Mouse (Mus musculus): ENCODE measurements at regions not wholly inside any gene's neighbourhood (a gene's known extent, or its start where the extent isn't known, plus 50 kb on each side); places are given as distances from the start of the nearest gene placed in this dataset.

DNA sequence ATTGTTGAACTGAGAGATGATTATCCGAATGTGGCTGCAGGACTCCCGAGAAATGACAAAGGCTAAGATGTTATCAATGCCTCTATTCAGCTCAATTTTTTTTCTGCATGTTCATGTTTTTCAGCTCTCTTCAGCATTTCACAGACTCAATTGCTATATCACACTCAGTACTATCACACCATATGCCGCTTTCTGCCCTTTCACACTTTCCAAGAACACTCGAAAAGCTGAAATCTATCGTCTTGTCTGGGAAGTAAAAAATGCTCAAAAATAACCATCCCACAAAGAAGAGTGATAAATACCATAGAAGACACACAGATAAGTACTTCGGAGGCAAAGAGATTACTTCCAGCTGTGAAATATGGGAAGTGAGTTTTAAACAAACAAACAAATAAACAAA, 6398.9 kb upstream of the Gm7489 start:
- in situ Hi-C loops (cut with MboI, MseI): no loop called here

DNA sequence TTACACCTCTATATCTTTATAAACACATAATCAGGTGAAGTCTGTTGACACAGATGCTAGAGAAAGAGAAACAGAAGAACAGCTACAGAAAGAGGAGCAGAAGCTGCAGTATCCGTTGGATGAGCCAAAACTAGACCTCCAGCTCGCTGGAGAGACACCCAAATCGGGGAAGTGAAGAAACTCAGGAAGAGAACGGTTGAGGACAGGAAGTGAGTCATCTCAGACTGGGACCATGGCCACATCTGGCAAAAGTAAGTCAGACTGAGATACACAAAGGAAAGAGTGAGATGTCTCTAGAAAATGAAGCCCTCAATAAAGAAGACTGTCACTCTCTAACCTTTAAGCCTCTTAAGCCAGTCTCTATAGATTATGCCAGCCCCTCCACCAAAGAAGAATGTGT, 6362.8 kb upstream of the Gm7489 start:
- in situ Hi-C loops (cut with MboI, MseI): loop anchor here in 1 of 2 experiments (10.0 kb wide), 1 partner anchor 577 kb away; no protein-coding TSS in a partner anchor
